ENCODE assay signal across 22 mouse cellular contexts in genomic region chr11:37462375-37462774, GRCm38 (mm10).
A peak's percentile ranks its signal among the peaks of the same experiment; 100 is the strongest.
DNase-seq lines count a peak whose midpoint lies in the region; ATAC-seq lines count a peak whose summit lies in the region.
"Had no signal": no experiment of that assay in that cellular context is flagged by ENCODE, and none has a peak within 500 bp of the region (broad histone marks: within the 10 kb centered on the region; RNA-seq: fewer than 3 reads in every experiment).

No protein-coding gene starts in this region.

- peak; percentile 15 to 27 for DNase-seq in cerebellum, postnatal 25 days
- DNase-seq in cerebellum, adult 11-12 months, result no peak
- no peak for DNase-seq in forebrain, embryonic 11.5 days (ENCODE audit: low spot score)
- DNase-seq: adrenal gland, adult 8-10 months; adrenal gland, postnatal 25 days; cerebellum, adult 8-10 months; gastrocnemius, postnatal 25 days; heart, adult 18-20 months; heart, postnatal 10 days; heart, postnatal 36 days; kidney, adult 11 months; kidney, adult 9 months had no signal

- no peak overlapping the region for H3K4me2 ChIP-seq in forebrain, embryonic 15.5 days (replicated peaks)
- H3K4me2 ChIP-seq in forebrain, embryonic 11.5 days (ENCODE audit: low read depth, low read length, severe bottlenecking), result no peak overlapping the region
- no peak overlapping the region for H3K4me2 ChIP-seq in forebrain, embryonic 16.5 days (ENCODE audit: low read length)
- H3K4me2 ChIP-seq: heart, embryonic 12.5 days; heart, embryonic 15.5 days; hindbrain, embryonic 13.5 days; intestine, embryonic 15.5 days had no signal

- no peak overlapping the region for H3K9ac ChIP-seq in forebrain, embryonic 15.5 days (replicated peaks)
- H3K9ac ChIP-seq in forebrain, embryonic 11.5 days (ENCODE audit: low read length), result no peak overlapping the region
- H3K9ac ChIP-seq in forebrain, embryonic 16.5 days (replicated peaks; ENCODE audit: low read depth, low read length), result no peak overlapping the region
- H3K9ac ChIP-seq: heart, embryonic 12.5 days; heart, embryonic 15.5 days; hindbrain, embryonic 13.5 days; intestine, embryonic 15.5 days had no signal

- 0 out of 2 replicates have a peak, but pooled peaks cover 7% of the 10 kb centered on the region for H3K4me1 ChIP-seq in forebrain, embryonic 15.5 days
- H3K4me1 ChIP-seq in forebrain, embryonic 11.5 days (replicated peaks; ENCODE audit: control insufficient read depth, insufficient read depth, low read length), result no peaks in the 10 kb centered on the region
- peaks cover 4% of the 10 kb centered on the region; the same call in 1 of the 2 replicates for H3K4me1 ChIP-seq in forebrain, embryonic 16.5 days (replicated peaks; ENCODE audit: control insufficient read depth, insufficient read depth, low read length)
- H3K4me1 ChIP-seq: heart, embryonic 12.5 days; heart, embryonic 15.5 days; hindbrain, embryonic 10.5 days; hindbrain, embryonic 13.5 days; intestine, embryonic 15.5 days had no signal

- H3K36me3 ChIP-seq in forebrain, embryonic 15.5 days, result no peaks in the 10 kb centered on the region
- H3K36me3 ChIP-seq in forebrain, embryonic 11.5 days (ENCODE audit: control insufficient read depth, insufficient read depth, low read length), result no peaks in the 10 kb centered on the region
- H3K36me3 ChIP-seq in forebrain, embryonic 16.5 days (ENCODE audit: control insufficient read depth, insufficient read depth), result no peaks in the 10 kb centered on the region
- H3K36me3 ChIP-seq: heart, embryonic 12.5 days; heart, embryonic 15.5 days; hindbrain, embryonic 10.5 days; hindbrain, embryonic 13.5 days; intestine, embryonic 15.5 days had no signal

- no peaks in the 10 kb centered on the region for H3K9me3 ChIP-seq in forebrain, embryonic 15.5 days
- H3K9me3 ChIP-seq in forebrain, embryonic 11.5 days (ENCODE audit: control insufficient read depth, low read length), result no peaks in the 10 kb centered on the region
- H3K9me3 ChIP-seq in forebrain, embryonic 16.5 days (ENCODE audit: control insufficient read depth, low read length), result no peaks in the 10 kb centered on the region
- H3K9me3 ChIP-seq: heart, embryonic 12.5 days; heart, embryonic 15.5 days; hindbrain, embryonic 10.5 days; hindbrain, embryonic 13.5 days; intestine, embryonic 15.5 days had no signal

- no peak overlapping the region for H3K4me3 ChIP-seq in forebrain, embryonic 15.5 days
- H3K4me3 ChIP-seq in forebrain, embryonic 11.5 days (ENCODE audit: low read depth, low read length), result no peak overlapping the region
- no peak overlapping the region for H3K4me3 ChIP-seq in forebrain, embryonic 16.5 days (replicated peaks; ENCODE audit: low read length)
- H3K4me3 ChIP-seq: heart, embryonic 12.5 days; heart, embryonic 15.5 days; hindbrain, embryonic 10.5 days; hindbrain, embryonic 13.5 days; intestine, embryonic 15.5 days had no signal

- peak; percentile 79 for ATAC-seq in forebrain, embryonic 15.5 days (replicated peaks)
- ATAC-seq in forebrain, embryonic 11.5 days (replicated peaks; ENCODE audit: low FRiP score), result no peak
- ATAC-seq in forebrain, embryonic 16.5 days, result peak; percentile 74
- no peak for ATAC-seq in megakaryocyte progenitor cell, adult 5-6 weeks (replicated peaks; ENCODE audit: poor library complexity)
- ATAC-seq: CD4-positive, CD25-positive, alpha-beta regulatory T cell, adult 4 months; hindbrain, embryonic 16.5 days; intestine, embryonic 15.5 days had no signal

- WGBS in forebrain, embryonic 15.5 days, result 80% methylated on average over 4 of the region's 4 CpGs
- 90% methylated on average over 4 of the region's 4 CpGs for WGBS in forebrain, embryonic 11.5 days
- WGBS in forebrain, embryonic 16.5 days, result 59% methylated on average over 4 of the region's 4 CpGs

- H3K27me3 ChIP-seq in forebrain, embryonic 15.5 days, result no peaks in the 10 kb centered on the region
- H3K27me3 ChIP-seq in forebrain, embryonic 11.5 days (ENCODE audit: control insufficient read depth, insufficient read depth, low read length), result no peaks in the 10 kb centered on the region
- no peaks in the 10 kb centered on the region for H3K27me3 ChIP-seq in forebrain, embryonic 16.5 days (replicated peaks; ENCODE audit: control insufficient read depth, insufficient read depth, low read length)
- H3K27me3 ChIP-seq: heart, embryonic 12.5 days; heart, embryonic 15.5 days; hindbrain, embryonic 13.5 days; intestine, embryonic 15.5 days had no signal

- peak overlapping the region; percentile 63 for H3K27ac ChIP-seq in forebrain, embryonic 15.5 days (replicated peaks)
- H3K27ac ChIP-seq in forebrain, embryonic 11.5 days (ENCODE audit: low read depth, low read length), result no peak overlapping the region
- H3K27ac ChIP-seq in forebrain, embryonic 16.5 days (ENCODE audit: low read length), result peak overlapping the region; percentile 67
- H3K27ac ChIP-seq: heart, embryonic 15.5 days; hindbrain, embryonic 10.5 days; hindbrain, embryonic 13.5 days; intestine, embryonic 15.5 days had no signal

Comparison
In these comparisons a context has a peak if more than half of its experiments do, and no peak if none do; other contexts are left out.
1. DNase-seq: peak in cerebellum, postnatal 25 days (2 of 2); none in cerebellum, adult 11-12 months (single experiment) and forebrain, embryonic 11.5 days (single experiment).
2. ATAC-seq: peak in forebrain, embryonic 15.5 days (single experiment) and forebrain, embryonic 16.5 days (single experiment); none in forebrain, embryonic 11.5 days (single experiment) and megakaryocyte progenitor cell, adult 5-6 weeks (single experiment).